Mouse (Mus musculus) megakaryocyte, embryonic 14.5 days (primary cell): ENCODE results near the gene Spink4. TPM values are rescaled to one million over a fixed set of nuclear protein-coding genes. Genes with fewer than 3 reads are reported as not detected.

Experiments
- H3K27me3 ChIP-seq: replicated peaks from 2 replicates; pipeline ENCODE3; 2012; ENCODE audit warnings: inconsistent platforms
- H3K36me3 ChIP-seq: replicated peaks from 2 replicates; pipeline ENCODE3; 2012; ENCODE audit warnings: low read length, inconsistent platforms, mixed read lengths
- H3K4me1 ChIP-seq: 2 replicates; pipeline ENCODE4 v1.6.1; 2012; ENCODE audit warnings: inconsistent platforms
- H3K4me3 ChIP-seq: replicated peaks from 2 replicates; pipeline ENCODE3; 2012; ENCODE audit warnings: moderate library complexity, mild to moderate bottlenecking, inconsistent platforms
- H3K9me3 ChIP-seq: 2 replicates; pipeline ENCODE4 v1.6.1; 2012; ENCODE audit warnings: inconsistent platforms
- FLI1 ChIP-seq: IDR thresholded peaks from 2 replicates; pipeline ENCODE4 v1.6.1; 2012; ENCODE audit warnings: low read length, inconsistent platforms, mixed read lengths
- GATA1 ChIP-seq: IDR thresholded peaks from 3 replicates; pipeline ENCODE4 v1.6.1; 2012; ENCODE audit warnings: mixed read lengths, low read length, inconsistent platforms, borderline replicate concordance
- polyA plus RNA-seq: library from polyadenylated mRNA; stranded (reverse); fragments of >175 nt; gene quantifications from 2 replicates; pipeline ENCODE4 v1.2.3, GENCODE M21; 2012; ENCODE audit warnings: low replicate concordance; ENCODE audit not compliant: insufficient read depth

The Spink4 gene
- polyA plus RNA-seq, result not detected in 2 replicates

DNA sequence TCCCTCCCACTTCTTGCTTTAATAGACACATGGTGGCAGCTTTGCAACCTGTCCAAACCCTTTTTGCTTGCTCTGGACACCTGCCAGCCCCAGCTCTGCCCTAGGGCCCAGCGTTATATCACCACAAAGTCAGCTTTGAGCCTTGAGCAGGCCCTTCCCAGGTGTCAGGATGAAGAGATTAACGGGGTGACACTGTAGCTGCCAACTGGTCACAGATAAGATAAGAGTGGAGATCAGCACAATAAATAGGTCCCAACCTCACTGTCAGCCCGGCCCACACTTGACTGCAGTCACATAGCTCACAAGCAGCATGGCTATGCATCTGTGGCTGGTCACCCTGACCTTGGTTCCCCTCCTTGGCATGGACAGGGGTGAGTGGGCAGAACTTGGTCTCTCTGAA, at the start of gene Spink4:
Spink4 (plus strand) TSS at position 268 of the 400 bp plus-strand sequence.
- Histone ChIP-seq H3K4me3 (no peak within 1 kb of the TSS), H3K4me1 (peaks cover 29% of the 10 kb centered on the region), H3K36me3 (no peaks in the 10 kb centered on the region), H3K27me3 (peaks cover 22% of the 10 kb centered on the region), H3K9me3 (peaks cover 3% of the 10 kb centered on the region)
- no peak for TF ChIP-seq GATA1
- no peak for TF ChIP-seq FLI1

DNA sequence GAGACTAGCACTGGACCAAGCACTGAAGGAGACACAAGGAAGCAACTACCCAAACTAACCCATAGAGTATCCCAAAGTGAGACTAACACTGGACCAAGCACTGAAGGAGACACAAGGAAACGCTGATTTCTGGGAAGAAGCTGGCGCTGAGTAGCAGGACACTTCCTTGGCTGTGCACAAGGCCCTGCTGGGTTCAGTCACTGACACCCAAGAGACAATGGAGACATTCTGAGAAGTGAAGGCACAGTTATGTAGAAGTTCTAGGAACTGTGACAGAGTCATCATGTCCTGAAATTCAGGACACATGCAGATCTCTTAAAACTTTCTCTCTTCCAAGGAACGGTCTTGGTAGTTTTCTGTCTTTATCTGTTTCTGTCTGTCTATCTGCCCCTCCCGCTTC, 49.6 kb upstream of the Spink4 start:
- TF ChIP-seq GATA1, result no peak
- TF ChIP-seq FLI1, result no peak
- H3K4me1 ChIP-seq, result peaks cover 70% of the 10 kb centered on the region
- no peaks in the 10 kb centered on the region for H3K9me3 ChIP-seq
- no peak overlapping the region for H3K4me3 ChIP-seq
- no peaks in the 10 kb centered on the region for H3K36me3 ChIP-seq
- no peaks in the 10 kb centered on the region for H3K27me3 ChIP-seq

GRCm38 (mm10) chr4:40872129-40872528, 47.7 kb upstream of the Spink4 start:
- H3K27me3 ChIP-seq, result no peaks in the 10 kb centered on the region
- peaks cover 86% of the 10 kb centered on the region for H3K4me1 ChIP-seq
- H3K9me3 ChIP-seq, result no peaks in the 10 kb centered on the region
- H3K36me3 ChIP-seq, result no peaks in the 10 kb centered on the region
- TF ChIP-seq FLI1, result no peak
- no peak for TF ChIP-seq GATA1
- H3K4me3 ChIP-seq, result no peak overlapping the region

DNA sequence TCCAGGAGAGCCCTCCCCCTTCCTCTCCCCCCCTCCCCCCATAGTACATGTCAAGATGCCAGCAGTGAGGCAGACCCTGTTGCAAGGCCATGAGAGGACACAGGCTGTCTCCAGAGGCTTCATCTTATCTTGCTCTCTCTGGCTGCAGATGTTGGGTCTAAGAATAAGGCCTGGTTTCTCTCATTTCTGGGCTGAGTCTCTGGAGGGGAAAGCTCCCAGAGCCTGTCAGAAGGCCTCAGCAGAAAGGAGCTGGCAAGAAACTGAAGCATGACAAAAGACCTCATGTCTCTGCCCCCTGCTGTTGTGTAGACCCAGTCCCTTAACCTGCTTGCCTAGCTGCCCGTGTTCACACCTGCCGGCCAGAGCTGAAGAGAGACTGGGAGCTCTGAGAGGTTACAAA, 46.5 kb upstream of the Spink4 start:
- no peaks in the 10 kb centered on the region for H3K36me3 ChIP-seq
- H3K27me3 ChIP-seq, result no peaks in the 10 kb centered on the region
- H3K4me3 ChIP-seq, result peak overlapping the region; percentile 65
- no peaks in the 10 kb centered on the region for H3K9me3 ChIP-seq
- peaks cover 91% of the 10 kb centered on the region for H3K4me1 ChIP-seq
- no peak for TF ChIP-seq GATA1
- TF ChIP-seq FLI1, result no peak

DNA sequence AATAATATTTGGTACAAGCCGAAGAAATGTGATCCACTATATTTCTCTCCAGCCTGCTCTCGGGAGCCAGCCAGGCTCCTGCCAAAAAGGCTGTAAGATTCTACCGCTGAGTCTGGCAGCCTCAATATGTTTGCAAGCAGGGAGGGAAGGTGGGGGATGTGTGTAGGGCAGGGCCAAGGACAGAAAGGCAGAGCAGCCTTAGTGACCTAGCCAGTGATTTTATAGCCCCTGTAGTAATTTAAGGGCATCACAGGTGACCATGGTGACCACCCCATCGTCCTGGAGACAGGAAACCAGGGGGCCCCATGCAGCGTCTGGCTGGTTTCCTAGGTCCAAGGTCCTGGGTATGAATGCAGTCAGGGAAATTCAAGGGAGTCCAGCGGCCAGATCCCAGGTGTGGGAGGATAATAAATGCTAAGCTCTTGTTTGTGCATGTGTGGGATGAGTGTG, 45.7 kb upstream of the Spink4 start:
- Histone ChIP-seq H3K27me3 (no peaks in the 10 kb centered on the region), H3K4me3 (peak overlapping the region; percentile 86), H3K4me1 (peaks cover 88% of the 10 kb centered on the region), H3K36me3 (no peaks in the 10 kb centered on the region), H3K9me3 (no peaks in the 10 kb centered on the region)
- TF ChIP-seq GATA1 (no peak), FLI1 (no peak)

GRCm38 (mm10) chr4:40874794-40875552, 44.9 kb upstream of the Spink4 start:
- Histone ChIP-seq H3K9me3 (no peaks in the 10 kb centered on the region), H3K27me3 (no peaks in the 10 kb centered on the region), H3K4me1 (peaks cover 86% of the 10 kb centered on the region), H3K36me3 (no peaks in the 10 kb centered on the region), H3K4me3 (peak overlapping the region; percentile 86)
- peak; percentile 86; the same call in 1 of the 3 replicates for TF ChIP-seq GATA1
- TF ChIP-seq FLI1, result no peak

DNA sequence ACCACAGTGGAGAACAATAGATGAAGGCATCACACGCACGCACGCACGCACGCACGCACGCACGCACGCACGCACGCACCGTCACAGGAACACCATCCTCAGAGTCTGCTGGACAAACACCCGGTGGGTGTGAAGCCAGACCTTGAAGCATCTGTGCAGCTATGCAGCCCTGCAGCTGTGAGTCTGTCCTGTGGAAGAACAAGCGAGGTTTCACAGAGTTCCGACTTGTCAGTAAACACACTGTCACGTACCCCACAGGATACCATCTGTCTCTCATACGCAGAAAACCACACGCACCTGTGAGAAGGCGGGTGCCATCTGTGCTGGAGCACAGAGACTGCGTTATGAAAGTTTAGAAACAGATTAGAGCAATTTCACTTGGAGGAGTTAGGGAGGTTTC, 44.0 kb upstream of the Spink4 start:
- Histone ChIP-seq H3K4me3 (no peak overlapping the region), H3K27me3 (no peaks in the 10 kb centered on the region), H3K36me3 (no peaks in the 10 kb centered on the region), H3K4me1 (peaks cover 84% of the 10 kb centered on the region), H3K9me3 (no peaks in the 10 kb centered on the region)
- TF ChIP-seq FLI1 (no peak), GATA1 (no peak)

DNA sequence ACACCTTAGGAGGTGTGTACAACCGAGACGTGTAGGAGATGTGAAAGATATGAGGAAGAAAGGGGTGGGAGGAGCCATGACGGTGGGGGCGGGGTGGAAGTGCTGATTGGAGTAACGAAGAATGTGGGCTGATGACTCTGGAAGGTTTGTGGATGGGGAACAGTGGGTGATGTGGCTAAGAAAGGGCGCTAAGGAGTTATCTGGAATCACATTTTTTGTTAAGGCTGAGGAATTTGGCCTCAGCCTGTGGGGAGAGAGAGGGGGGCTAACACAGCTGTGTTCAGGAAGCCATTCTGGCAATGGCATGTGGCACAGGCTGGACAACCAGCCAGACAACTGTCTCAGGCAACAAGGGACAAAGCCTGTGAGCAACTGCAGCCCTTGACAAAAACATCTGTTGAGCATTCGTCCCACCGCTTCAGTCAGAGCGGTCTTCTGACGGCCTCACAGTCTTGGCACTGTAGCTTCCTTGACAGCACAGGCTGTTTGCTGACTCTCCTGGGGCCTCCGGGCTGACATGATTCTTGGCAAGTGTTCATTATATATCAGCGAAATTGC, 43.0 kb upstream of the Spink4 start:
- peak overlapping the region; percentile 73 for H3K4me3 ChIP-seq
- H3K27me3 ChIP-seq, result no peaks in the 10 kb centered on the region
- TF ChIP-seq FLI1 (no peak), GATA1 (no peak)
- peaks cover 79% of the 10 kb centered on the region for H3K4me1 ChIP-seq
- no peaks in the 10 kb centered on the region for H3K9me3 ChIP-seq
- no peaks in the 10 kb centered on the region for H3K36me3 ChIP-seq

DNA sequence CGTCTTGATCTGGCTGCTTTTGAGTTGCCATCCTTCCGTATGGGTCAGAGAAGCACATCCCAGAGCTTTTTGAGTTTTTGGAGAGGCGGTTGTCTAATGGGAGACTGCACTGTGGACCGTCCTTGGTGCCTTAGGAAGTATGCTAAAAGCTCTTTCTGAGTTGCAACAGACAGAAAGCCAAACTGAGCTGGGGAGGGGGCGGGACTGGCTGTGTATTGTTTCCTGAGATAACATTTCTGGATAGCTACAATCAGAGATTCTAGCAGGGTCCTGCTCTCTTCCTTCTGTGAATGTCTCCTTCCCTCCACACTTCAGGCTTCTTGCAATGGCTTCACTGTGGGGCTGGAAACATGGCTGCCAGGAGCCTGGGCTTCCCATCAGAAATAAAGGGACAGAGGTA, 42.3 kb upstream of the Spink4 start:
- Histone ChIP-seq H3K27me3 (no peaks in the 10 kb centered on the region), H3K9me3 (no peaks in the 10 kb centered on the region), H3K4me1 (peaks cover 79% of the 10 kb centered on the region), H3K36me3 (no peaks in the 10 kb centered on the region), H3K4me3 (peak overlapping the region; percentile 73)
- TF ChIP-seq GATA1, result no peak
- no peak for TF ChIP-seq FLI1

GRCm38 (mm10) chr4:40883200-40883599, 36.7 kb upstream of the Spink4 start:
- no peak overlapping the region for H3K4me3 ChIP-seq

More at GRCm38 (mm10) chr4:40883200-40883599, 36.7 kb upstream of the Spink4 start:
- H3K36me3 ChIP-seq, result no peaks in the 10 kb centered on the region
- H3K27me3 ChIP-seq, result no peaks in the 10 kb centered on the region
- no peaks in the 10 kb centered on the region for H3K9me3 ChIP-seq
- TF ChIP-seq GATA1 (no peak), FLI1 (no peak)
- H3K4me1 ChIP-seq, result peaks cover 61% of the 10 kb centered on the region
